Mouse (Mus musculus) MEL (cell line): Measurements from ENCODE around the gene Gys1. TPM values are rescaled to one million over a fixed set of nuclear protein-coding genes. Genes with fewer than 3 reads are reported as not detected.

Experiments used
- DNase-seq: peaks from one replicate; pipeline ENCODE4 v3.0.0; 2011; ENCODE audit warnings: low read depth, low spot score
- H3K27ac ChIP-seq: 2 replicates; pipeline ENCODE4 v1.5.1; 2012; ENCODE audit warnings: low read depth, mild to moderate bottlenecking, control low read depth, low read length, moderate library complexity; ENCODE audit not compliant: control insufficient read depth
- H3K27me3 ChIP-seq, 2 experiments: fragments of 150-350 bp in 1 of 2; sonication (generic) in 1 of 2; 2 replicates each; pipeline ENCODE4 v1.6.1; 2012; ENCODE audit warnings: low read length in 2 of 2, mild to moderate bottlenecking in 2 of 2, improper control_type of control experiment in 1 of 2, moderate library complexity in 1 of 2; ENCODE audit not compliant: insufficient read depth in 2 of 2, control insufficient read depth in 1 of 2
- H3K36me3 ChIP-seq, 2 experiments: 2 replicates each; pipeline ENCODE4 v1.6.1; 2012 to 2014; ENCODE audit warnings: low read length in 2 of 2, improper control_type of control experiment in 1 of 2, inconsistent platforms in 1 of 2, mild to moderate bottlenecking in 1 of 2; ENCODE audit not compliant: insufficient read depth in 2 of 2, control insufficient read depth in 1 of 2
- H3K4me1 ChIP-seq, 2 experiments: fragments of 150-350 bp in 1 of 2; sonication (generic) in 1 of 2; 2 replicates each; pipeline ENCODE4 v1.6.1; 2012; ENCODE audit warnings: low read length in 2 of 2, improper control_type of control experiment in 1 of 2, mild to moderate bottlenecking in 1 of 2; ENCODE audit not compliant: insufficient read depth in 2 of 2, control insufficient read depth in 1 of 2
- H3K4me3 ChIP-seq, 2 experiments: fragments of 150-350 bp in 1 of 2; sonication (generic) in 1 of 2; 2 replicates each; pipeline ENCODE4 v1.5.1; 2012; ENCODE audit warnings: low read depth in 2 of 2, low read length in 2 of 2, mild to moderate bottlenecking in 2 of 2, moderate library complexity in 2 of 2, control low read depth in 1 of 2, improper control_type of control experiment in 1 of 2; ENCODE audit not compliant: control insufficient read depth in 1 of 2, insufficient read depth in 1 of 2
- H3K79me2 ChIP-seq: 2 replicates; pipeline ENCODE4 v1.6.1; 2012; ENCODE audit warnings: mild to moderate bottlenecking, low read length, moderate library complexity; ENCODE audit not compliant: control insufficient read depth, poor library complexity, insufficient read depth
- H3K9ac ChIP-seq: 2 replicates; pipeline ENCODE4 v1.6.1; 2012; ENCODE audit warnings: low read depth, mild to moderate bottlenecking, control low read depth, low read length, moderate library complexity; ENCODE audit not compliant: control insufficient read depth, poor library complexity, severe bottlenecking
- H3K9me3 ChIP-seq: fragments of 150-350 bp; sonication (generic); replicated peaks from 2 replicates; pipeline ENCODE4 v1.6.1; 2012; ENCODE audit warnings: mild to moderate bottlenecking, low read length, improper control_type of control experiment, moderate library complexity; ENCODE audit not compliant: insufficient read depth
- BHLHE40 ChIP-seq: IDR thresholded peaks from 2 replicates; pipeline ENCODE4 v1.6.1; 2012; ENCODE audit warnings: low read depth, mild to moderate bottlenecking, inconsistent platforms, low read length, improper control_type of control experiment, borderline replicate concordance
- CHD1 ChIP-seq: IDR thresholded peaks from 2 replicates; pipeline ENCODE4 v1.6.1; 2012; ENCODE audit warnings: low read depth, mild to moderate bottlenecking, inconsistent platforms, low read length, improper control_type of control experiment
- CHD2 ChIP-seq: IDR thresholded peaks from 2 replicates; pipeline ENCODE4 v1.6.1; 2011; ENCODE audit warnings: low read length, improper control_type of control experiment
- CTCF ChIP-seq, 3 experiments: IDR thresholded peaks in 2 of 3; conservative IDR thresholded peaks in 1 of 3; 2 replicates each; pipeline ENCODE4 v1.5.1; 2011 to 2012; ENCODE audit warnings: low read length in 3 of 3, low read depth in 2 of 3, mild to moderate bottlenecking in 2 of 3, improper control_type of control experiment in 1 of 3, inconsistent platforms in 1 of 3, mixed read lengths in 1 of 3, moderate library complexity in 1 of 3; ENCODE audit not compliant: control insufficient read depth in 1 of 3, insufficient read depth in 1 of 3, poor library complexity in 1 of 3, severe bottlenecking in 1 of 3
- E2F4 ChIP-seq: IDR thresholded peaks from 2 replicates; pipeline ENCODE4 v1.6.1; 2011; ENCODE audit warnings: low read depth, low read length, improper control_type of control experiment, borderline replicate concordance
- EP300 ChIP-seq, 2 experiments: IDR thresholded peaks; 2 replicates each; pipeline ENCODE4 v1.6.1; 2011; ENCODE audit warnings: improper control_type of control experiment in 2 of 2, low read length in 2 of 2, low read depth in 1 of 2, mild to moderate bottlenecking in 1 of 2
- ETS1 ChIP-seq: IDR thresholded peaks from 2 replicates; pipeline ENCODE4 v1.6.1; 2012; ENCODE audit warnings: low read depth, mild to moderate bottlenecking, inconsistent platforms, low read length, improper control_type of control experiment, moderate library complexity
- GABPA ChIP-seq: IDR thresholded peaks from 2 replicates; pipeline ENCODE4 v1.6.1; 2012; ENCODE audit warnings: low read depth, mild to moderate bottlenecking, inconsistent platforms, low read length, improper control_type of control experiment, moderate library complexity
- GATA1 ChIP-seq: IDR thresholded peaks from 2 replicates; pipeline ENCODE4 v1.6.1; 2011; ENCODE audit warnings: low read depth, low read length, improper control_type of control experiment
- HCFC1 ChIP-seq: IDR thresholded peaks from 2 replicates; pipeline ENCODE4 v1.6.1; 2012; ENCODE audit warnings: low read depth, mild to moderate bottlenecking, inconsistent platforms, low read length, improper control_type of control experiment, moderate library complexity
- KAT2A ChIP-seq: conservative IDR thresholded peaks from 2 replicates; pipeline ENCODE4 v1.6.1; 2012; ENCODE audit warnings: low read depth, low read length, improper control_type of control experiment, inconsistent platforms
- MAFK ChIP-seq: IDR thresholded peaks from 2 replicates; pipeline ENCODE4 v1.6.1; 2011; ENCODE audit warnings: low read depth, mild to moderate bottlenecking, low read length, improper control_type of control experiment, borderline replicate concordance
- MAX ChIP-seq: IDR thresholded peaks from 2 replicates; pipeline ENCODE4 v1.6.1; 2011; ENCODE audit warnings: low read length, improper control_type of control experiment
- MAZ ChIP-seq: IDR thresholded peaks from 2 replicates; pipeline ENCODE4 v1.6.1; 2012; ENCODE audit warnings: low read depth, mild to moderate bottlenecking, inconsistent platforms, low read length, improper control_type of control experiment
- MEF2A ChIP-seq: IDR thresholded peaks from 2 replicates; pipeline ENCODE4 v1.6.1; 2014; ENCODE audit warnings: low read depth, mild to moderate bottlenecking, inconsistent platforms, low read length, improper control_type of control experiment; ENCODE audit not compliant: poor library complexity, insufficient replicate concordance, severe bottlenecking; ENCODE audit errors: extremely low read depth
- MXI1 ChIP-seq: IDR thresholded peaks from 2 replicates; pipeline ENCODE4 v1.6.1; 2011; ENCODE audit warnings: mild to moderate bottlenecking, low read depth, low read length, improper control_type of control experiment
- MYB ChIP-seq: IDR thresholded peaks from 2 replicates; pipeline ENCODE4 v1.6.1; 2011; ENCODE audit warnings: mild to moderate bottlenecking, low read depth, low read length, improper control_type of control experiment
- MYC ChIP-seq: IDR thresholded peaks from 2 replicates; pipeline ENCODE4 v1.6.1; 2011; ENCODE audit warnings: low read depth, mild to moderate bottlenecking, low read length, improper control_type of control experiment, moderate library complexity
- NELFE ChIP-seq: IDR thresholded peaks from 2 replicates; pipeline ENCODE4 v1.6.1; 2011; ENCODE audit warnings: low read depth, low read length, improper control_type of control experiment
- NRF1 ChIP-seq: IDR thresholded peaks from 2 replicates; pipeline ENCODE4 v1.6.1; 2014; ENCODE audit warnings: low read depth, mild to moderate bottlenecking, inconsistent platforms, low read length, improper control_type of control experiment, moderate library complexity; ENCODE audit not compliant: poor library complexity, insufficient read depth, severe bottlenecking
- POLR2A ChIP-seq, 2 experiments: IDR thresholded peaks; 2 replicates each; pipeline ENCODE4 v1.6.1; 2011 to 2012; ENCODE audit warnings: low read length in 2 of 2, mild to moderate bottlenecking in 2 of 2, control low read depth in 1 of 2, improper control_type of control experiment in 1 of 2, low read depth in 1 of 2, moderate library complexity in 1 of 2; ENCODE audit not compliant: control insufficient read depth in 1 of 2, insufficient read depth in 1 of 2, poor library complexity in 1 of 2
- POLR2AphosphoS2 ChIP-seq: IDR thresholded peaks from 2 replicates; pipeline ENCODE4 v1.6.1; 2011; ENCODE audit warnings: low read length, improper control_type of control experiment
- POLR2AphosphoS5 ChIP-seq: IDR thresholded peaks from 2 replicates; pipeline ENCODE4 v1.6.1; 2012; ENCODE audit warnings: low read depth, borderline replicate concordance, mild to moderate bottlenecking, inconsistent platforms, low read length, moderate library complexity, mixed read lengths
- RCOR1 ChIP-seq: IDR thresholded peaks from 2 replicates; pipeline ENCODE4 v1.6.1; 2012; ENCODE audit warnings: low read depth, mild to moderate bottlenecking, inconsistent platforms, low read length, improper control_type of control experiment
- SIN3A ChIP-seq: IDR thresholded peaks from 2 replicates; pipeline ENCODE4 v1.6.1; 2012; ENCODE audit warnings: low read length, improper control_type of control experiment, inconsistent platforms
- SMC3 ChIP-seq: IDR thresholded peaks from 2 replicates; pipeline ENCODE4 v1.6.1; 2011; ENCODE audit warnings: low read depth, low read length, improper control_type of control experiment
- TAL1 ChIP-seq: IDR thresholded peaks from 2 replicates; pipeline ENCODE4 v1.6.1; 2012; ENCODE audit warnings: mild to moderate bottlenecking, inconsistent platforms, low read length, moderate library complexity, mixed read lengths
- TBP ChIP-seq: IDR thresholded peaks from 2 replicates; pipeline ENCODE4 v1.8.0; 2011; ENCODE audit warnings: low read depth, low read length, improper control_type of control experiment
- TCF12 ChIP-seq: IDR thresholded peaks from 2 replicates; pipeline ENCODE4 v1.6.1; 2014; ENCODE audit warnings: low read depth, mild to moderate bottlenecking, inconsistent platforms, low read length, improper control_type of control experiment, moderate library complexity
- UBTF ChIP-seq: IDR thresholded peaks from 2 replicates; pipeline ENCODE4 v1.6.1; 2012; ENCODE audit warnings: low read depth, mild to moderate bottlenecking, inconsistent platforms, low read length, improper control_type of control experiment, moderate library complexity, borderline replicate concordance; ENCODE audit not compliant: insufficient read depth
- USF1 ChIP-seq: IDR thresholded peaks from 2 replicates; pipeline ENCODE4 v1.6.1; 2014; ENCODE audit warnings: low read depth, mild to moderate bottlenecking, inconsistent platforms, low read length, improper control_type of control experiment, moderate library complexity
- USF2 ChIP-seq, 2 experiments: IDR thresholded peaks; 2 replicates each; pipeline ENCODE4 v1.6.1; 2011 to 2012; ENCODE audit warnings: improper control_type of control experiment in 2 of 2, low read length in 2 of 2, borderline replicate concordance in 1 of 2, inconsistent platforms in 1 of 2, low read depth in 1 of 2, mild to moderate bottlenecking in 1 of 2; ENCODE audit not compliant: insufficient read depth in 1 of 2
- ZC3H11A ChIP-seq: IDR thresholded peaks from 2 replicates; pipeline ENCODE4 v1.6.1; 2012; ENCODE audit warnings: low read depth, mild to moderate bottlenecking, inconsistent platforms, low read length, improper control_type of control experiment
- ZKSCAN1 ChIP-seq: IDR thresholded peaks from 2 replicates; pipeline ENCODE4 v1.6.1; 2012; ENCODE audit warnings: low read depth, mild to moderate bottlenecking, inconsistent platforms, low read length, improper control_type of control experiment, moderate library complexity
- ZMIZ1 ChIP-seq: IDR thresholded peaks from 2 replicates; pipeline ENCODE4 v1.6.1; 2012; ENCODE audit warnings: low read depth, mild to moderate bottlenecking, inconsistent platforms, low read length, improper control_type of control experiment, moderate library complexity
- ZNF384 ChIP-seq: IDR thresholded peaks from 2 replicates; pipeline ENCODE4 v1.6.1; 2012; ENCODE audit warnings: low read depth, mild to moderate bottlenecking, inconsistent platforms, low read length, improper control_type of control experiment
- polyA plus RNA-seq, 2 experiments: library from polyadenylated mRNA; stranded (reverse) in 1 of 2; unstranded in 1 of 2; fragments of >175 nt in 1 of 2; fragments of >200 nt in 1 of 2; gene quantifications; 2 replicates each; pipeline versions ENCODE4 v1.2.1 to v1.2.4; 2012; ENCODE audit warnings: low replicate concordance in 2 of 2, low read depth in 1 of 2; ENCODE audit not compliant: insufficient read length in 2 of 2, insufficient read depth in 1 of 2, missing spikeins in 1 of 2
- total RNA-seq: library from RNA; depleted of rRNA; stranded (reverse); fragments of 300-350 nt; gene quantifications from 2 replicates; pipeline ENCODE4 v1.2.3, GENCODE M21; 2012

Gys1 gene
- total and polyA plus RNA-seq, 3 experiments, result 12.8 to 46.9 TPM; not detected in 1

- Histone ChIP-seq H3K27me3 (no peaks in the 10 kb centered on the region; a peak in 1 of 4 replicates), H3K36me3 (no peaks in the 10 kb centered on the region), H3K27ac (no peak overlapping the region), H3K4me3 (no peak overlapping the region), H3K4me1 (peaks cover 0 to 3% of the 10 kb centered on the region in 2 experiments; a peak in 1 of 4 replicates), H3K79me2 (no peaks in the 10 kb centered on the region), H3K9me3 (no peaks in the 10 kb centered on the region), H3K9ac (no peak overlapping the region)
- peak; percentile 86 for DNase-seq
- TF ChIP-seq SMC3, result peak; percentile 81
- peak; percentile 73 for TF ChIP-seq ZC3H11A
- TF ChIP-seq RCOR1, result peak; percentile 84
- TF ChIP-seq MYC, result peak; percentile 100
- no peak for TF ChIP-seq UBTF
- TF ChIP-seq CTCF (IDR thresholded peaks at IDR 0.05 in 2 of 3, conservative IDR thresholded peaks at IDR 0.05 in 1 of 3; ENCODE audit: control insufficient read depth in 1 of 3, insufficient read depth in 1 of 3, low read depth in 2 of 3, low read length in 3 of 3, poor library complexity in 1 of 3, severe bottlenecking in 1 of 3), result peak; percentile 72 to 88 (median 76)
- TF ChIP-seq POLR2AphosphoS5, result no peak
- TF ChIP-seq EP300 (IDR thresholded peaks at IDR 0.05; ENCODE audit: low read depth in 1 of 2, low read length in 2 of 2), result 0 out of 4 replicates have a peak, but pooled peaks of 1 of the 2 experiments have one; percentile 4
- TF ChIP-seq KAT2A, result no peak
- no peak for TF ChIP-seq GATA1
- TF ChIP-seq NELFE, result no peak
- TF ChIP-seq ZMIZ1, result no peak
- no peak for TF ChIP-seq POLR2AphosphoS2
- no peak for TF ChIP-seq NRF1
- TF ChIP-seq TCF12, result no peak
- no peak for TF ChIP-seq CHD1
- no peak for TF ChIP-seq TBP
- TF ChIP-seq HCFC1, result 0 out of 2 replicates have a peak, but pooled peaks have one; percentile 35
- TF ChIP-seq MAX, result peak; percentile 97
- TF ChIP-seq TAL1, result no peak
- no peak for TF ChIP-seq ZKSCAN1
- no peak for TF ChIP-seq CHD2
- TF ChIP-seq E2F4, result no peak
- no peak for TF ChIP-seq POLR2A (IDR thresholded peaks at IDR 0.05; ENCODE audit: control insufficient read depth in 1 of 2, insufficient read depth in 1 of 2, low read depth in 1 of 2, low read length in 2 of 2, poor library complexity in 1 of 2)
- no peak for TF ChIP-seq MYB
- TF ChIP-seq USF2 (IDR thresholded peaks at IDR 0.05; ENCODE audit: borderline replicate concordance in 1 of 2, insufficient read depth in 1 of 2, low read depth in 1 of 2, low read length in 2 of 2), result peak in 1 of 2 experiments; percentile 59; a peak in 1 of 4 replicates
- TF ChIP-seq BHLHE40, result no peak
- TF ChIP-seq ZNF384, result peak; percentile 64
- no peak for TF ChIP-seq MAFK
- TF ChIP-seq GABPA, result no peak
- TF ChIP-seq SIN3A, result peak; percentile 76; the same call in 1 of the 2 replicates
- TF ChIP-seq ETS1, result no peak
- peak; percentile 92 for TF ChIP-seq MXI1
- 0 out of 2 replicates have a peak, but pooled peaks have one; percentile 44 for TF ChIP-seq MAZ
- no peak for TF ChIP-seq MEF2A
- peak; percentile 87 for TF ChIP-seq USF1
Measured at GRCm38 (mm10) chr7:45403532-45404261, 30.9 kb upstream of the Gys1 start.
